Mouse (Mus musculus) E14TG2a.4 (cell line): ENCODE measurements around the gene Fam3c.

Experiments
- H3K27me3 ChIP-seq: 2 replicates; pipeline ENCODE4 v1.6.1; 2014; ENCODE audit warnings: low read length, control low read depth; ENCODE audit not compliant: insufficient read depth
- H3K36me3 ChIP-seq: 2 replicates; pipeline ENCODE4 v1.6.1; 2014; ENCODE audit warnings: low read length, control low read depth; ENCODE audit not compliant: insufficient read depth
- H3K4me1 ChIP-seq: replicated peaks from 2 replicates; pipeline ENCODE4 v1.6.1; 2014; ENCODE audit warnings: low read depth, low read length, control low read depth
- H3K4me3 ChIP-seq: replicated peaks from 2 replicates; pipeline ENCODE4 v1.5.1; 2014; ENCODE audit warnings: mild to moderate bottlenecking, low read length
- H3K9me3 ChIP-seq: 2 replicates; pipeline ENCODE4 v1.6.1; 2014; ENCODE audit warnings: low read length, control low read depth
- CTCF ChIP-seq: conservative IDR thresholded peaks from 2 replicates; pipeline ENCODE4 v1.5.1; 2014; ENCODE audit warnings: low read length
- NANOG ChIP-seq: IDR thresholded peaks from 2 replicates; pipeline ENCODE4 v1.6.1; 2014; ENCODE audit warnings: borderline replicate concordance, low read length, mixed read lengths
- POU5F1 ChIP-seq: IDR thresholded peaks from 2 replicates; pipeline ENCODE4 v1.6.1; 2014; ENCODE audit warnings: low read length, borderline replicate concordance

The Fam3c gene

DNA sequence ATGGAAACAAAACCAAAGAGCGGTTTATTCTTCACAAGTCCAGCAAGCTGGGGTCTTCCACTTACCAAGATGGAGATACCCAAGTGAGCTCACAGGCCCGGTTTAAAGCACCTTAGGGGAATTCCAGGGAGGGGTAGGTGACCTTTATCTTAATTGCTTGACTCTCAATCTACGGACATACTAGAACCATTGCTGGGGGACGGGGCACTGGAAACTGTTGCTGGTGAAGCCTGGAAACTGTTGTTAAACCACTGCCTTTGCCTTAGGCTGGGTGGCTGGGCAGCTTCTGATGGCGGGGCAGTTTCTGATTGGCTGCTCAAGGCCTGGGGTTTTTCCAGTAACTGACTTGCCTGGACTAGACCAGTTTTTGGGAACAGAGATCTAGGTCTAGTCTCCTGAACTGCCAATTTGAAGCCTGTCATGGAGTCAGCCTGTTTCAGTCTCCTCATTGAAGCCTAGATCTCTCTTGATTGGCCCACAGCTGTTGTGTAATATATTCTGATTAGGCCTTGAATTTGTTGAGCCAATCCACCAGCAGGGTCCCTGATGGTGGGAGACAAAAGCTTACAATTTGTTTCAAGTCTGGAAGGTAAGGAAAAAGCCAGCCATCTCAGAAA, 29.3 kb upstream of the Fam3c start:
- Histone ChIP-seq H3K27me3 (no peaks in the 10 kb centered on the region), H3K4me3 (no peak overlapping the region), H3K36me3 (no peaks in the 10 kb centered on the region), H3K4me1 (no peaks in the 10 kb centered on the region), H3K9me3 (peaks cover 6% of the 10 kb centered on the region; the same call in 1 of the 2 replicates)
- TF ChIP-seq CTCF = no peak

DNA sequence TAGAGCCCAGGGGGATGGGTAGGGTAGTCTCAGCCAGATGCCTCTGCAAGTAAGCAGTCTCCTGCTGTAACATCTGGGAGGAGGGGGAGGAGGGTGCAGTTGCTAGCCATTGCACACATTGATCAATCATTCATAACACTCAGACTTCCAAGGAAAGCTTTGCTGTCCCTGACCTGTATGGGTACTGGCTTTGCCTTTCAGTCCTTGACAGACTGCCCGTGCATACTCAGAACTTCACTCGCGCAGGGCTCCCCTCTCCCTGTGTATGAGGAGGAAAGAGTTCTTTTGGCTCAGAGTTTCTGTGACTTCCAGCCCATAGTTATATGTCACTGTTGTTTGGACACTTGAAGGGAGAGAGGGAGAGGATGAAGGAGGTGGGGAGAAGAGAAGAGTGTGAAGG, 24.2 kb upstream of the Fam3c start:
- H3K9me3 ChIP-seq = peaks cover 3% of the 10 kb centered on the region; the same call in 1 of the 2 replicates
- H3K4me1 ChIP-seq = no peaks in the 10 kb centered on the region
- no peaks in the 10 kb centered on the region for H3K27me3 ChIP-seq
- TF ChIP-seq NANOG = no peak
- TF ChIP-seq POU5F1 = no peak
- TF ChIP-seq CTCF = no peak
- H3K4me3 ChIP-seq = no peak overlapping the region
- H3K36me3 ChIP-seq = no peaks in the 10 kb centered on the region

DNA sequence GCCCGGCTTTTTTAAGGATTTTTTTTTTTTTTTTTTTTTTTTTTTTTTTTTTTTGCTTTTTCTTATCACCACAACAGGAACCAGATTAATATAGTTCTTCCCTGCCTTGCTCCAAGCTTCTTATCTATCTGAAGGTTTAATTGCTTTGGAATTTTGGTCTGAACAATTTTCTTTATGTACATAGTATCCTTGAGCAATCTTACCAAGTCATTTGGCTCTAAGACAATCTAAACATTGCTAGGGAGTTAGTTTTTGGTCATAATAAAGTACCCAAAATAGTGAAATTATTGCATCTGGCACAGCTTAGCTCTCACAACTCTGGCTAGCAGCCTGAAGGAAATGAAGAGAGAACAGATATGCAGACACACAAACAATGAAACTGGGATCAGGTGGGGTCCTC, 23.8 kb upstream of the Fam3c start:
- Histone ChIP-seq H3K27me3 (no peaks in the 10 kb centered on the region), H3K4me1 (no peaks in the 10 kb centered on the region), H3K4me3 (no peak overlapping the region), H3K36me3 (no peaks in the 10 kb centered on the region), H3K9me3 (no peaks in the 10 kb centered on the region)
- TF ChIP-seq POU5F1 = no peak
- TF ChIP-seq CTCF = no peak
- no peak for TF ChIP-seq NANOG

DNA sequence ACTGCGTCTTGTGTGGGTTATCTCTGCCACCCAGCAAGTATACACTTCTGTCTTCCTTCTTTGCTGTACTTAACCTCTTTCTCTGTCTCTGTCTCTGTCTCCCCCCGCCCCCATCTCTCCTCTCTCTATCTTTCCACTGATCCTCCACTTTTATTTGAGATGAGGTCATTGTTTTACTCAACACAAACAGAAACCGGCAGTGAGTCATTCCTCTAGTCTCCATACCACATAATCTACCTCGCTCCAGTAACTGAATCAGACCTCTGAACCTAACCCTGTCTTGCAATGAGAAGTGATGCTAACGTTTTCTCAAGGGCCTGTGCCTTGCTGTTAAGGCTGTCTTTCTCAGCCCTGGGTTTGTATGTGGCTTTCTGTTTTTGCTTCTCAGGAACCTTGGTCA, 22.4 kb upstream of the Fam3c start:
- H3K4me3 ChIP-seq = no peak overlapping the region
- no peaks in the 10 kb centered on the region for H3K36me3 ChIP-seq
- H3K27me3 ChIP-seq = no peaks in the 10 kb centered on the region
- H3K4me1 ChIP-seq = no peaks in the 10 kb centered on the region
- H3K9me3 ChIP-seq = no peaks in the 10 kb centered on the region
- TF ChIP-seq POU5F1 = no peak
- TF ChIP-seq NANOG = no peak
- TF ChIP-seq CTCF = no peak

DNA sequence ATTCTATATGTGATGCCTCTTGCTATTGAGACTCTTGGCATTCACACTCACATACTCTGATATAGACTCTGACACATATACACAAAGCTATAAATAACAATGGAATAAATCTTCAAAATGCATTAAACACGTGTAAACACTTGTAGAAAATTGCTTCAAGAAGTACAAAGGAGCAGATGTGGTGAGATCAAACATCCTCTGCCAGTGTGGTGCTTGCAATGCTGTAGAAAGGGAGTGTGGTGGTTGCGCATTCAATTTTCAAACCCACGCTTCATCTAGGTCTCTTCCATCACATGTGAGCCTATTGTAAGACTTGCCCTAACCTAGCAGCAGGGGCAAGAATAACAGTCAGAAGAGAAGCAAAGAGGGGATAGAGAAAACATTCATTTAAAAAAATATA, 18.7 kb upstream of the Fam3c start:
- TF ChIP-seq POU5F1 = no peak
- TF ChIP-seq CTCF = no peak
- TF ChIP-seq NANOG = no peak
- H3K4me3 ChIP-seq = no peak overlapping the region
- no peaks in the 10 kb centered on the region for H3K4me1 ChIP-seq
- H3K9me3 ChIP-seq = no peaks in the 10 kb centered on the region
- H3K36me3 ChIP-seq = no peaks in the 10 kb centered on the region
- H3K27me3 ChIP-seq = no peaks in the 10 kb centered on the region

DNA sequence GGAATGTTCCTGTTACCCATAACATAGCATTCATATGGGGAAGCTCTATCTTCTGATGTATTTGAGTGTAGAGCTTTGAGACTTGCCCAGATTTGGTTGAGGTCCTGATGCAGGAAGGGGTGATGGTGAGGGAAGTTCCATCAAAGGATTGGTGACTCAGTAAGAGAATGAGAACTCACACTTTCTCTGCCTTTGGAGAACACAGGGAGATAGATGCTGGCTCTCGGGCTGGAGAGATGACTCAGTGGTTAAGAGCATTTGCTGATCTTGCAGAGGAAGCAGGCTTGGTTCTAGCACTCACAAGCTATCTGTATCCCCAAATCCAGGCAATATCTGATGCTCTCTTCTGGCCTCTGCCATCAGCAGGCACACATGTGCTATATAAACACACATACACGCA, 17.4 kb upstream of the Fam3c start:
- Histone ChIP-seq H3K36me3 (no peaks in the 10 kb centered on the region), H3K9me3 (no peaks in the 10 kb centered on the region), H3K27me3 (no peaks in the 10 kb centered on the region), H3K4me1 (no peaks in the 10 kb centered on the region), H3K4me3 (no peak overlapping the region)
- TF ChIP-seq POU5F1 (no peak), NANOG (no peak), CTCF (no peak)

DNA sequence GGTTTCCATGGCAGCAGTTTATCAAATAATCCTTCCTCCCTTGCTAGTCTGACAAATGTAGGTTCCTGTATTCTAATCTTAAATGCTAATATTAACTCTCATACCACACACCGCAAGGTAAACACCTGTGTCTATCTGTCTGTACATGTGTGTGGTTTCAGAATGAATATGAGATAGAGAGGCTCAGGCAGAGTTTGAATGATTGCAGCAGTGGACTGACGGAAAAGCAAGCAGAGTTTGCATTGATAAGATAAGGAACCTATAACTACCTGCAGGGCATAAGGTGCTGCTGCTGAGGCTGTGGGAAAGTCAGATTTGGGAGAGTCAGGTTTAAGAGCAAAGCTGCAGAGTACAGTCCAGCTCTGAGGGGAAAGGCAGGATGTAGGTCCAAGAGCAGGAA, 10.9 kb upstream of the Fam3c start:
- H3K4me3 ChIP-seq = no peak overlapping the region
- peaks cover 14% of the 10 kb centered on the region for H3K4me1 ChIP-seq
- H3K27me3 ChIP-seq = no peaks in the 10 kb centered on the region
- H3K36me3 ChIP-seq = no peaks in the 10 kb centered on the region
- H3K9me3 ChIP-seq = no peaks in the 10 kb centered on the region
- no peak for TF ChIP-seq NANOG
- no peak for TF ChIP-seq POU5F1
- TF ChIP-seq CTCF = no peak

DNA sequence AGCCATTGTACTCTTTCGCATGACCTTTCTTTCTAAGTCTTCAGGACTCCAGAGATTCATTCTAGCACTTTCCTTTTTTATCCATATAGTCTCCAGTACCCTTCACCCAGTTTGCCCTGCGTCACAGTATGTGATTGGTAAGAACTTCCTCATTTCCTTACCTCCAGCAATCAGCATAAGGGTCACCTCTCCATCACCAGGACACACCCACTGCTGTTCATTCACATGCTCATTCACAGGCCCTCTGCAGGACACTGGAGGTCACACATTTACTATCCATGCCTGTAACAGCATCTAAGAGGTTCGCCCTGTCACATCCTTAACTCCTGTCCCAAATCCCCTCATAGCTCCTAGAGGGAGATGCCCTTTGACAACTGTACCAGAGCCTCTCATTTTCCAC, 7.5 kb upstream of the Fam3c start:
- peaks cover 22% of the 10 kb centered on the region for H3K4me1 ChIP-seq

DNA sequence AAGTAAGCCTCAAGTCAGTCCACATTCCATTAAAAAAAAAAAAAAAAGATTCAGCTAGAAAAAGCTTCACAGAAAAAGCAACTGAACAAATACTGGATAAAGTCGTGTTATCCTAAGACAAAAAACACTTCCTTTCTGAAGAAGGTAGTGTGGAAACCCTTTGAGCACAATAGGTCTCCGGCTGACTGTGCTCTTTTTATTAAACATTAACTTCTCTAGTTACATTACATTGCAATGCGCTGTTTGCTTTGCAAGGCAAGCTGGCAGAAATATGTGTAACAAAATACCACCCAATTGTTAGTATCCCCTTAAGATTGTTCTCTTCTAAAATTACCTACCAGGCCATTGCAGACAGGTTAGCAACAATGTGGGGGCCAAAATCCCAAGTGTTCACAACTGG, 5.9 kb upstream of the Fam3c start:
- no peak overlapping the region for H3K4me3 ChIP-seq
- peaks cover 22% of the 10 kb centered on the region for H3K4me1 ChIP-seq
- H3K9me3 ChIP-seq = peaks cover 4% of the 10 kb centered on the region
- no peaks in the 10 kb centered on the region for H3K36me3 ChIP-seq
- TF ChIP-seq NANOG = no peak
- no peaks in the 10 kb centered on the region for H3K27me3 ChIP-seq

More for the DNA sequence above, 7.5 kb upstream of the Fam3c start:
- H3K36me3 ChIP-seq = no peaks in the 10 kb centered on the region
- H3K27me3 ChIP-seq = no peaks in the 10 kb centered on the region
- TF ChIP-seq NANOG (no peak), CTCF (no peak), POU5F1 (no peak)
- no peak overlapping the region for H3K4me3 ChIP-seq
- H3K9me3 ChIP-seq = no peaks in the 10 kb centered on the region
